Mouse (Mus musculus): ENCODE results near the gene Lcorl.

Lcorl gene

DNA sequence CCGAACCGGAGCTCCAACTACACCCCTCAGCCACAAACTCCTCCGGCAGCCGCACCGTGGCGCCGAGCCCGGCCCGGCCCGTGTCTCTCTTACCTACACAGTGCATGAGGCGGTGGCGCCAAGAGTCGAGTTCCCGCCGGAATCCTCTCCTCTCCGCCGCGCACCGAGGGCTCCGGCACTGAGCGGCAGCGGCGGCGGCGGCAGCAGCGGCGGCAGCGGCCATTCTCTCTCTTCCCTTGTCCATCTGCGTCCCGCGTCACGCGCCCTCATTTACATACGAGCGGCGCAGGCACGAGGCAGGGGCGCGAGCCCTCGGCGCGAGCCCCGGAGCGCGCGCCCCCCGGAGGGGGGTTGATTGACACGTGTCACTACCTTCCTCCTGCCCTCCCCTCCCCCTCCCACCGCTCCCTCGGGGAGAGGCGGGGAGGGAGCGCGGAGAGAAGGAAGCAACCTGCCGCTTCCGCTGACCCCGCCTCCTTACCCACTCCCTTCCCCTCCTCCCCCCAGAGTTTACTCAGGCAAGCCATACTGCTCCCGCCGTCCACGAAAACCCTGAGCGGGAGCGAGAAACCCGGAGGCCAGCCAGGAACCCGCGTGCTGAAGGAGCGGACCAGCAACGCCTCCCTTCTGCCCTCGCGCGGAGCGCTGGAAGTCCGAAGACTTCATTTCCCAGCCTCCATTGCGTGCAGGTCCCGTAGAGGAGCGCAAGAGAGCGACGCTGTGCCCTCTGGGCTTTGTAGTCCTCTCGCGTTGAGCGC, at the start of gene Lcorl:
TSS of gene Lcorl (minus strand) at position 362 of the 758 bp plus-strand sequence.
- peak; percentile 81 for DNase-seq (ENCODE audit: low spot score)

DNA sequence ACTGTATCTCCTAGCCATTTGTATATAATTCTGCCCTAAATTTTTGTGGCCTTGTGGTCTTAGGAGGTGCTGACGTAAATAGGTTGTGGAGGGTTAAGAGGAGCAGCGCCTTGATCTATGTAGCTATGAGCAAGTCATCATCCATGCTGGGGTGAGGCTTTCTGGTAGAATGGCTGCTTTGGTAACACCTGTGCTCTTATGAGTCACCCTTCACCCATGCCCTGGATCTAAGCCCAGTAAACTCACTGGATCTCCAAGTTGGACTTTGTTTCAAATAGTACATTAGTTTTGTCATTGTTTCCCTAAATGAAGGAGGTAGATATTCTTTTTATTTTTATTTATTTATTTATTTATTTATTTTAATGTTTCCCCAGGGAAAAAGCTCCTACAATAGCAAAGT, 47.3 kb upstream of the Lcorl start:
- DNase-seq (ENCODE audit: low spot score) = no peak

GRCm38 (mm10) chr5:45903246-45903645, 45.8 kb upstream of the Lcorl start:
- DNase-seq (ENCODE audit: low spot score) = no peak

DNA sequence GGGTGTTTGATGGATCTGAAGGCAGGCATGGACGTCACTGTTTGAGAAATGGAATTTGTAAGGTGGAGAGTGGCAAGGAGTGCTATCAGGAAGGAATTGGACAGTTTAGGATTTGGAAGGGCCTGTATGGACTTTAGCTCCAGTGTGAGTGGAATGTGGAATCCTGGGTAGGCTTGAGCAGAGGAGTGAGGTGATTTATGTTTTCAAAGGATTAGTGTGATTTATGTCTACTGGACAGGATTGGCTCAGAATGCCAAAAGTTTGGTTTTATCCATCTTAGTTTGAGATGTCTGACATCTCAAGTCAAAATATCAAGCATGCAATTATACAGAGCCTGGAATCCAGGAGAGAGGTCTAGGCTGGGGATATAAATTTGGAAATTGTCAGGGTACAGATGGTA, 37.9 kb upstream of the Lcorl start:
- DNase-seq (ENCODE audit: low spot score) = no peak

GRCm38 (mm10) chr5:45893696-45894095, 36.3 kb upstream of the Lcorl start:
- no peak for DNase-seq (ENCODE audit: low spot score)

DNA sequence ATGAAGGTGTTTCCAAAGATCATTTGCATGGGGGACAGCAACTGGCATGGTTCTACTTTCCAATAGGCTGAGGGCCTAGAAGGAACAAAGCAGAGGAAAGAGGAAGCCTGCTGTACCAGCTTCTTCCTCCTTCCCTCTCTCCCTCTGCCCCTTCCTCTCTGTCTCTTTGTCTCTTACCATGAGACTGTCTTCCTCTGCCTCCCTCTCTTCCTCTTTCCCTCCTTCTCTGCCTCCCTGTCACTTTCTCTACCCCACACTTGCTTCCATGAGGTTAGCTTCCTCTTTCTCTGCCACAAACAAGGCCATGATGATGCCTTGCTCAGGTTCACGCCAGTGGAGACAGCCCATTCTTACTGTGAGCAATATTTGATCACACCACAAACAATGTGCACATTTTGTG, 18.9 kb upstream of the Lcorl start:
- DNase-seq (ENCODE audit: low spot score) = no peak

GRCm38 (mm10) chr5:45875472-45875871, 18.1 kb upstream of the Lcorl start:
- no peak for DNase-seq (ENCODE audit: low spot score)

- DNase-seq (ENCODE audit: low spot score) = no peak
Measured at GRCm38 (mm10) chr5:45874284-45875030, 17.0 kb upstream of the Lcorl start.

- no peak for DNase-seq (ENCODE audit: low spot score)
Measured at GRCm38 (mm10) chr5:45858368-45858767, 953 bp upstream of the Lcorl start.

GRCm38 (mm10) chr5:45856876-45857253, 550 bp downstream of the Lcorl start:
- DNase-seq (ENCODE audit: low spot score) = no peak

DNA sequence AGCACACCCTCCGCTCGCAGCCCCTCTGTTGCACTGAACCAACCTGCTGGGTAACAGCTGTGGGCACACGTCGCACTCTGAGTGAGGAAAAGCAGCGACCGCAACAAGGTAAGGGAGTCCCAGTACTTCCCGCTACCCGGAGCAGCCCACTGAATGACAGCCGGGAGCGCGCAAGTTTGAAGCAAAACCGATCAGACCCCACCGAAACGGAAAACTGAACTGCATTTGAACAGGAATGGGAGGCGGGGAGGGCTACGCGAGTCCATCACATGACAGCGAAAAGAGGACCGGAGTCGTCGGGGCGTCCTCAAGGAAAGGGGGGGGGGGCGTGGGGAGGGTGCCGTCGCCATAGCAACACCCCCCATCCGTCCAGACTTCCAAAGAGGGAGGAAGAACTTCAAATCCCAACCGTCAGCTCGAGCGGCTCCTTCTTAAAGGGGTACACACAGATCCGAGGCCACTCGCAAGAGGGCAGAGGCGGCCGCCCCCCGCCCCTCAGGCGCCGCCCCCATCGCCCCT, 1.1 kb downstream of the Lcorl start:
- DNase-seq (ENCODE audit: low spot score) = peak; percentile 15

GRCm38 (mm10) chr5:45855526-45856302, 1.7 kb downstream of the Lcorl start:
- DNase-seq (ENCODE audit: low spot score) = no peak

DNA sequence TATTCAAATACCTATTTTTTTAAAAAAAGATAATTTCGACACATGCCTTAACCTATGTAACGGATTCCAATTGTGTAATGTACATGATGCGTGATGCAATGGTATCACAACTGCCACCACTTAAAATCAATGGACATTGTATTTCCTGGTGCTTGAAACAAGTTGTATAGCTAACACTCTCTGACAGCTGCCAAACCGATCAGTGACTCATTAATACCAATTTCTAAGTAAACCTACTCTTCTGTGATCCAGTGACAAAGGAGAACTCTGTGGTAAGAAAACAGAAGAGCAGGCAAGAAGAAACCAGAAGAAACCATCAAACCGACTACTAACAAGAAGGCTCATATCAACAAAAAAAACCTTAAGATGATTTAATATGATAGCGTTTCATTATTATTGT, 12.7 kb downstream of the Lcorl start:
- no peak for DNase-seq (ENCODE audit: low spot score)

DNA sequence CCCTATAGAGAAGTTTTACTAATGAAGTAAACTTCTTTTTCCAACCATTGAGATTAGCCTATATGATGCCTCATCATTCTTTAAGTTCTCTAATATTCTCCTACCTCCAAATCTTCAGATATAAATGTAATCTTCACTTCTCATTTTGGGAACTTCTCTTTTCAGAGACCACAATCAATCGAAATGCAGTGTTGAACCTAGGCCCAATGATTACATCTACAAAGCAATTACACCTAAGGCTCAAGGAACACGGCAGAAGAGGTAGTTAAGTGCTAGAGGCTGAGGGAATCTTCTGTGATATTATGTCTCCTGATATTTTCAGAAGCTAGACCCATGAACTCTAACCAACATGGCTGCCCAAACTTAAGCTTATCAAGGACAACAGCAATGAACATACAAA, 22.3 kb downstream of the Lcorl start:
- no peak for DNase-seq (ENCODE audit: low spot score)

DNA sequence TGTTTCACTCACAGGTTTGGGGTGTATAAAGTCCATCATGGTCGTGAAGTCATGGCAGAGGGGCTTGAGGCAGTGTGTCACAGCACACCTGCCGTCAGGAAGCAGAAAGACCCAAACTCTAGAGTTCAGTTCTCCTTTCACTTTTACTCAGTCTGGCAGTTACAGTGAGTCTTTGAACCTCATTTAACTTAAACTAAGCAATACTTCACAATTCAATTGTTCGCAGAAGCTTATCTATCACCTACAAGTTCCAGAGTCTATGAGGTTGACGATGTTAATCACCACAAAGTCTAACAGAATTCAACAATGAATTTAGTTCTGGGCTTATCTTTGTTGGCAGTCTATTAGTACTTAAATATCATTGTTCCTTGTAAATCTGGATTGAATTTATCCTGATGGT, 45.9 kb downstream of the Lcorl start:
- DNase-seq (ENCODE audit: low spot score) = no peak

- no peak for DNase-seq (ENCODE audit: low spot score)
Measured at GRCm38 (mm10) chr5:45791864-45792263, 65.6 kb downstream of the Lcorl start.

GRCm38 (mm10) chr5:45790221-45790620, 67.2 kb downstream of the Lcorl start:
- no peak for DNase-seq (ENCODE audit: low spot score)

DNA sequence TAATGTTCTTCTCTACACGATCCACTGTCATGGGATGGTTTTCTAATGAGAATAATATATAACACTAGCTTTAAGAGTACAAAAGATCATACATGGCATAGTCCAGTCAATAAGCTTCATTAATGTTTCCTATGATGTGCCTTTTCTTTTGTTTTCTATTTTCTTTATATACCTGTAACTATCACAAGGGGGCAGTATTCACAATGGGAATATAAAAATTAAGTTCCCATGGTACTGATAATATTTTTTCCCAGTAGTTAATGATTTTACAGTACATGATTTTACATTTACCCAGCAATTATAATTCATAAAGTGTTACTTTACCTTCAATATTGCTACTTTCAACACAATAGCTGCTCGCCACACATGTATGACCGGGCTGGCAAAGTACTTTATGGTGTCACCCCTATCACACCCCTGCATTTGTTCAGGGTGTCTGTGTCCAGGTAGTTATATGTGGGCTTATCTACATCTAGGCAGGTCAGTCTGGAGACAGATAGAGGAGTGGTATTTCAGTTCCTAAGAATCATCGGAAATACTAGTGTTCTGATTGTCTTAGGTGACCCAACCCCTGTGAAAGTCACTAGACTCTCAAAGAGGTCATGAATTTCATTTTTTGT, 99.8 kb downstream of the Lcorl start:
- no peak for DNase-seq (ENCODE audit: low spot score)

DNA sequence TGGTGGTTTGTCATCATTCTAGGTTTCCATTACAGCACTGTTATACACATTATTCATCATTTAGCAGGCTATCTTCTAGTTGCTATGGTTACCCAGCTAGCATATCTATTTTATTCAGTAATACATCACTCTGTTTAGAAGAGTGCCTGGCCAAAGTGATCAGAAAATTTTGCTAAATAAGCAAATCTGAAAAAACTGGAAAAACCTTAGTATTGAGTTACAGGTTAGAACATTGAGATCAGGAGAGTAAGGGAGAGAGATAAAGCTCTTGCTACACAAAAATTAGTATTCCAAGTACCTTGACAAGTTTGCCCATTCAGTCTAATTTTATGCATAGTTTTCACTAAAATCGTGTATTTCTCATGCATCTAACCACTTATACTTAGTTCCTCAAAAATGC, 119.5 kb downstream of the Lcorl start:
- no peak for DNase-seq (ENCODE audit: low spot score)

- no peak for DNase-seq (ENCODE audit: low spot score)
Measured at GRCm38 (mm10) chr5:45733751-45734150, 123.7 kb downstream of the Lcorl start.

DNA sequence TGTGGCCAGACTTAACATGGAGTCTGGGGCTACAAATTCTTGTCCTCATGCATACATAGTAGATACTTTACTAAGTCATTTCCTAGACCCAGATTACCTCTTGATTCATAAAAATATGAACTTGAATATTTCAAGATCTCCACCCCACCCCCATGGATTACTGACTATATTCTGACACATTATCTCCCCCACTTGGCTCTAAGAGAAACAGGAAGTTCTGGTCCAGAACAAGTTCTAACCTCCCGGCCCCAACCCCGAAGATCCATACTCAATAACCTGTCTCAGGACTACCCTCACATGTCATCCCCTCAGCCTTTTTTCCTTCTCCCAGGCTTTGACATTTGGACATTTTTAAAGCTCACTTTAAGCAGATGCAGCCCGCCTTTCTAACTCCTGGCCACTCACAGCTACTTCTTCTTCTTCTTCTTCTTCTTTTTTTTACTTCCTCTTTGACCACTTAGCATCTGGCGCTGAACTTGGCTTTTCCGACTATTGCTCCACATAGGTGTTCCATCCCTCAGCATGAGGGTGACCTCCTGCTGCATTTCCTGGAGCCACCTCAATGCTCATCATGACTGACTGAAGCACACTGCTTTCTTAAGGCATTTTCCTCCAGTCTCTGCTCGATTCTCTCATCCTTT, 138.4 kb downstream of the Lcorl start:
- no peak for DNase-seq (ENCODE audit: low spot score)

DNA sequence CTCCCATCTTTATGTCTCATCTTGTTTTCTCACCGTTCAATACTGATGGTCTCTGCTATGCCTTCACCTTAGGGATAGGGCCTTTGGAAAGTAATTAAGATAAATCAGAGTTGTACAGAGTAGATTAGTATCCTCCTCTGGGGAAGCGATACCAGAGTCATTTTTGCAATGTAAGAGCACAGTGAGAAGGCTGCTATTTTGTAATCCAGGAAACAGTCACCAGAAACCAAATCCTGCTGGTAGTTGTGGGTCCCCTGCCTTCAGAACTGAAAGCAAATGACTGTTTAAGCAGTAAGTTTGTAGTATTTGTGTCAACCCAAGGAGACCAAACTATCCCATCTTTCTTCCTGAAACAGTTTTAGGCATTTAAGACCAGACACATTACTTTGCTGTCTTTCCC, 147.8 kb downstream of the Lcorl start:
- no peak for DNase-seq (ENCODE audit: low spot score)

Data from ovary, postnatal 10 days (tissue).